Mouse (Mus musculus) limb, embryonic 11.5 days (tissue): ENCODE measurements around the gene Slitrk4. TPM values are rescaled to one million over a fixed set of nuclear protein-coding genes. Genes with fewer than 3 reads are reported as not detected.

ENCODE experiments used
- polyA plus RNA-seq: library from polyadenylated mRNA; unstranded; fragments of >200 nt; fragmentation: Nextera tagmentation; extraction: Ambion mirVana; gene quantifications from 2 replicates; pipeline ENCODE4 v1.2.1, GENCODE M21; 2014

The Slitrk4 gene
- polyA plus RNA-seq, 1 experiment from 2014 or later: 1.1 TPM

Other genes with a start within 250 kb of the Slitrk4 start
- gene Gm6760, start 124.8 kb downstream of the Slitrk4 start, polyA plus RNA-seq: not detected in 2 replicates
- gene 3830417A13Rik, start 103.4 kb downstream of the Slitrk4 start, polyA plus RNA-seq: 0.27 and 1.1 TPM in 2 replicates